Mouse (Mus musculus) midbrain, embryonic 15.5 days (tissue): Measurements from ENCODE around the gene Cinp. TPM values are rescaled to one million over a fixed set of nuclear protein-coding genes. Genes with fewer than 3 reads are reported as not detected.
A peak's percentile ranks its signal among the peaks of the same experiment; 100 is the strongest.
"Not testable (repeated sequence)": the region's sequence is repeated elsewhere in the genome, so short reads cannot be mapped to it uniquely, and the experiment has no call there.

Source experiments
- ATAC-seq: fragments of 200-750 bp; cut with Nextera tagmentation; replicated peaks from 2 replicates; pipeline ENCODE4 v1.8.0; 2017; ENCODE audit warnings: moderate TSS enrichment
- H3K27ac ChIP-seq: fragments of 300-500 bp; sonication (generic); 2 replicates; pipeline ENCODE4 v1.5.1; 2015; ENCODE audit warnings: mild to moderate bottlenecking, inconsistent platforms
- H3K27me3 ChIP-seq: fragments of 300-500 bp; sonication (generic); replicated peaks from 2 replicates; pipeline ENCODE4 v1.6.1; 2015; ENCODE audit warnings: inconsistent platforms
- H3K36me3 ChIP-seq: fragments of 300-500 bp; sonication (generic); replicated peaks from 2 replicates; pipeline ENCODE4 v1.6.1; 2015; ENCODE audit warnings: inconsistent platforms
- H3K4me1 ChIP-seq: fragments of 300-500 bp; sonication (generic); 2 replicates; pipeline ENCODE4 v1.6.1; 2015; ENCODE audit warnings: inconsistent platforms
- H3K4me2 ChIP-seq: fragments of 300-500 bp; sonication (generic); 2 replicates; pipeline ENCODE4 v1.6.1; 2015; ENCODE audit warnings: inconsistent platforms, mild to moderate bottlenecking, moderate library complexity
- H3K4me3 ChIP-seq: fragments of 300-500 bp; sonication (generic); 2 replicates; pipeline ENCODE4 v1.5.1; 2015; ENCODE audit warnings: mild to moderate bottlenecking, inconsistent platforms
- H3K9ac ChIP-seq: fragments of 300-500 bp; sonication (generic); 2 replicates; pipeline ENCODE4 v1.6.1; 2015; ENCODE audit warnings: mild to moderate bottlenecking, inconsistent platforms
- H3K9me3 ChIP-seq: fragments of 300-500 bp; sonication (generic); 2 replicates; pipeline ENCODE4 v1.6.1; 2016; ENCODE audit warnings: inconsistent platforms
- WGBS: fragments of 180-500 bp; shearing (Covaris S2); methylation state at CpG from one replicate; pipeline ENCODE4 v1.1.7; 2015; ENCODE audit warnings: mixed read lengths; 5-methylcytosine and 5-hydroxymethylcytosine counted together
- polyA plus RNA-seq: library from polyadenylated mRNA; unstranded; fragments of >200 nt; fragmentation: Nextera tagmentation; extraction: Ambion mirVana; gene quantifications from 2 replicates; pipeline ENCODE4 v1.2.1, GENCODE M21; 2015

Gene Cinp
- polyA plus RNA-seq, 1 experiment from 2014 or later = 76.3 TPM

DNA sequence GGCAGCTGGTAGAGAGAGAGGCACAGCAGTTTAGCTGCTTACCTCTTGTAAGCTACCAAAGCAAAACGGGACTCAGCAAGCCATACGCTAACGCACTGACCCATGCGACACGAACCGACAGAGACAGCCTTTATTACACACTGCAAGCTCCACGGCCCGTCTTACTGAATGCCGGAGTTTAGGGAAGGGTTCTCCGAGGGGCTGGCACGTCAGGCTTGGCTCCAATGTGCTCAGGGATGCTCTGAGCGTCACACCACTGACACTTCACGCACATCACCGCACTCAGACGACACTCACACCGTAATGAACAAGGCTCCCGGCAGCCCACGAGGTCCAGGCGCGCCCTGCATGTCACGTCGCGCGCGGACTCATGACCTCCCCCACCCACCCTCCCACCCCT, 339 bp downstream of the Cinp start:
- Histone ChIP-seq H3K4me3 (peak overlapping the region; percentile 93), H3K9me3 (no peaks in the 10 kb centered on the region), H3K27me3 (no peaks in the 10 kb centered on the region), H3K9ac (peak overlapping the region; percentile 92), H3K27ac (peak overlapping the region; percentile 95; the same call in 1 of the 2 replicates), H3K36me3 (no peaks in the 10 kb centered on the region; the same call in 1 of the 2 replicates), H3K4me2 (peak overlapping the region; percentile 80), H3K4me1 (peaks cover 21% of the 10 kb centered on the region)
- ATAC-seq = peak; percentile 65; the same call in 1 of the 2 replicates
- WGBS = 0% methylated on average over 25 of the region's 25 CpGs

DNA sequence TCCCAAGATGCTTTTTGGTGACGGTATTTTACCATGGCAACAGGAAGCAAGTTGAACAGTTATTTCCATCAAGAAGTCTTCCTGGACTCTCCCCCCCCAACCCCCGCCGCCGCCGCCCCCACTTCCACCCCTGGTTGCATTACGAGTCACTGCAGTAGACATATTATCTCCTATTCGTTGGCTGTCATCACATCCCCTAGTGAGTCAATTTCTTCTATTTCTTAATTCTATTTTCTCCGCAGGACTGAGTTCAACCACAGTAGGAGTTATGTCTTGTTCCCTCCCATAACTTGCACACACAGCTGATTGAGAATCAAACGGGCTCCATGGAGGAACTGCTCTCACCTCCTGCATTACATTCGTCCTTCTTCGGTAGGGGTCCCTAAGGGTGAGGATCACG, 839 bp downstream of the Cinp start:
- peaks cover 21% of the 10 kb centered on the region for H3K4me1 ChIP-seq

DNA sequence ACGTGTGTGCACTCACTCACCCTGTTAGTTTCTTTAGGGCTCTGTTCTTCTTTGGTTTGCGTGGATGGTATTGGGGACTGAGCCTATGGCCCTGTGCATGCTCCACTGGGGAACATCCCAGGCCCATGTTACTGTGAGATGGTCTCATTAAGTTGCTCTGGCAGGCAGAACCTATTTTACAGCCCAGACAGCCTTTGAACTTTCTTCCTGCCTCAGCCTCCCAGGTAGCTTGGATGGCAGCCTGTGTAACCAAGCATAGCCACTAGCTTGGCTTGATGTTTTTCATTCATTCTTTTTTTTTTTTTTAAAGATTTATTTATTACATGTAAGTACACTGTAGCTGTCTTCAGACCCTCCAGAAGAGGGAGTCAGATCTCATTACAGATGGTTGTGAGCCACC, 3.7 kb downstream of the Cinp start:
- WGBS = 88% methylated on average over 2 of the region's 2 CpGs
- ATAC-seq = no peak

More for the DNA sequence above, 839 bp downstream of the Cinp start:
- H3K36me3 ChIP-seq = peaks cover under 1% of the 10 kb centered on the region; the same call in 1 of the 2 replicates
- no peak overlapping the region for H3K27ac ChIP-seq
- peak overlapping the region; percentile 92 for H3K9ac ChIP-seq
- H3K4me2 ChIP-seq = peak overlapping the region; percentile 80
- H3K27me3 ChIP-seq = no peaks in the 10 kb centered on the region
- peak overlapping the region; percentile 93 for H3K4me3 ChIP-seq
- H3K9me3 ChIP-seq = no peaks in the 10 kb centered on the region
- 43% methylated on average over 12 of the region's 12 CpGs for WGBS
- no peak for ATAC-seq

DNA sequence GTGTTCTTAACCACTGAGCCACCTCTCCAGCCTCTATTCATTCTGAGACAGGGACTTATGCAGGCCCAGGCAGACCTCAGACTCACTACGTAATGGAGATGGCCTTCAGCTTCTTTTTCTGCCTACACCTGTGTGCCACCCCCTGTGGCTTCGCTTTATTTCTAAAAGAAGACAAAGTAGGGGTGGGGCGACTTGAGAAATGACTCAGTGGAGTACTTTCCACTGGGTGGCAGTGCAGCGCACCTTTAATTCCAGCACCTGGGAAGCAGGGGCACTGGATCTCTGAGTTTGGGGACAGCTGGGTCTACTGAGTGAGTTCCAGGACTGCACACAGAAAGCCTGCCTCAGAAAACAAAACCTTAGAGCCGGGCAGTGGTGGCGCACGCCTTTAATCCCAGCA, 6.7 kb downstream of the Cinp start:
- no peaks in the 10 kb centered on the region for H3K27me3 ChIP-seq
- WGBS = 91% methylated on average over 7 of the region's 7 CpGs
- H3K27ac ChIP-seq = no peak overlapping the region
- H3K4me3 ChIP-seq = no peak overlapping the region
- H3K4me1 ChIP-seq = no peaks in the 10 kb centered on the region
- H3K36me3 ChIP-seq = peaks cover 23% of the 10 kb centered on the region
- H3K9ac ChIP-seq = no peak overlapping the region
- ATAC-seq = no peak
- no peak overlapping the region for H3K4me2 ChIP-seq
- H3K9me3 ChIP-seq = no peaks in the 10 kb centered on the region

More for the DNA sequence above, 3.7 kb downstream of the Cinp start:
- H3K4me3 ChIP-seq = no peak overlapping the region
- H3K9me3 ChIP-seq = no peaks in the 10 kb centered on the region
- no peak overlapping the region for H3K4me2 ChIP-seq
- peaks cover 18% of the 10 kb centered on the region for H3K4me1 ChIP-seq
- no peak overlapping the region for H3K9ac ChIP-seq
- no peak overlapping the region for H3K27ac ChIP-seq
- H3K27me3 ChIP-seq = no peaks in the 10 kb centered on the region
- H3K36me3 ChIP-seq = peaks cover 5% of the 10 kb centered on the region

DNA sequence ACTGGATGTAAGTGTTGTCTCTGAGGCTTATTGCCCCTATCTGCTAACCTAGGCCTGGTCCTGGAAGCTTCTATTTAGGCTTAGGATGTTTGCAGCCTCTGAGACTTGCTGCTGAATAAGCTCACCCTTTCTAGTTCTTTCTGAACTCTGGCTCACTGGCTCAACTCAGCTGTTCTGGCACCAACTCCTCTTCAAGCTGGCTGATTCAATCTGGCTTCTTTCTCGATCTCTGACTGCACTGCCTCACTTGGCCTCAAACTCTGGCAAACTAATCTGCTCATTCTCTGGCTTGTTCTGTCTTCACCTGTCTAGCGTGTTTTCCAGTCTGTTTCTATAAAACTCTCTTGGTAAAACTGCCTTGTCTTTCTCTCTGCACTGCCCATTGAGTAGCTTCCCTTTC, 13.6 kb downstream of the Cinp start:
- 88% methylated on average over 2 of the region's 2 CpGs for WGBS
- H3K4me2 ChIP-seq = no peak overlapping the region
- no peaks in the 10 kb centered on the region for H3K4me1 ChIP-seq
- no peak overlapping the region for H3K27ac ChIP-seq
- no peak overlapping the region for H3K9ac ChIP-seq
- peaks cover 40% of the 10 kb centered on the region; the same call in 1 of the 2 replicates for H3K36me3 ChIP-seq
- H3K9me3 ChIP-seq = no peaks in the 10 kb centered on the region
- no peaks in the 10 kb centered on the region for H3K27me3 ChIP-seq
- no peak overlapping the region for H3K4me3 ChIP-seq
- ATAC-seq = no peak

DNA sequence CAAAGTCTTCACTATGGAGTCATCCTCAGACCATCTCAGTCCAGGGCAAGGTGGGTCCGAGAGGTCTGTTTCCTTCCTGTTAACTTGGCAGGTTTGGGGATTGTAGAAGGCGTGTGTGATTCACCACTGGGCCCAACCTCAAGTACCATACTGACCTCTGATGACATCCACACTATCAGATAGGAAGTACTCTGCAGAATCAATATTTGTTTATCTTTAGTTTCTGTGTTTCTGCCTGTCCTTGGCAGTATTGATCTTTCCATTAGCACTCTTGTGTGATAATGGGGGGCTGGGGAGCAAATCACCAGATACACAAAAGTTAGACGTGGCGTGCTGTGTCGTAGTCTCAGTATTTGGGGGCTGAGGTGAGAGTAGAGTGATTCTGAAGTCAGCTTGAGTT, 17.7 kb downstream of the Cinp start:
- no peak for ATAC-seq
- WGBS = 94% methylated on average over 5 of the region's 5 CpGs
- H3K4me1 ChIP-seq = no peaks in the 10 kb centered on the region
- no peaks in the 10 kb centered on the region for H3K9me3 ChIP-seq
- H3K4me2 ChIP-seq = no peak overlapping the region
- H3K27ac ChIP-seq = no peak overlapping the region
- H3K27me3 ChIP-seq = no peaks in the 10 kb centered on the region
- H3K4me3 ChIP-seq = no peak overlapping the region
- peaks cover 25% of the 10 kb centered on the region; the same call in 1 of the 2 replicates for H3K36me3 ChIP-seq
- H3K9ac ChIP-seq = no peak overlapping the region

DNA sequence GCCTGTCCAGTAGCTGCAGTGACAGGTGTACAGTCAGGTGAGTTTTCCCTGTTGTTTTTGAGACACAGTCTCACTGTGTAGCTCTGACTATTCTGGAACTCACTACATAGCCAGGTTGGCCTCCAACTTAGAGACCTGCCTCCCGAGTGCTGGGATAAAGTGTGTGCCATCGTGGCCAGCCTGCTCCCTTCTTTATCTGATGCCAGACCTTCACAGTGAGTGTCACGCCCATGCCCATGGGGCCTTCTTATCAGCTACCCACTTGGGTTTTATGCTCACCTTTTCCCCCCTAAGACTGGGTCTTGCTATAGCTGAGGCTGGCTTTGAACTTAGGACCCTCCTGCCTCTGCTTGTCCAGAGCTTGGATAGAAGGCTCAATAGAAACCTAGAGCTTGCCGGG, 18.8 kb downstream of the Cinp start:
- 92% methylated on average over 4 of the region's 4 CpGs for WGBS
- Histone ChIP-seq H3K36me3 (peaks cover 20% of the 10 kb centered on the region; the same call in 1 of the 2 replicates), H3K4me1 (no peaks in the 10 kb centered on the region), H3K4me3 (no peak overlapping the region), H3K9me3 (no peaks in the 10 kb centered on the region), H3K27ac (no peak overlapping the region), H3K4me2 (no peak overlapping the region), H3K27me3 (no peaks in the 10 kb centered on the region), H3K9ac (no peak overlapping the region)
- ATAC-seq = no peak

DNA sequence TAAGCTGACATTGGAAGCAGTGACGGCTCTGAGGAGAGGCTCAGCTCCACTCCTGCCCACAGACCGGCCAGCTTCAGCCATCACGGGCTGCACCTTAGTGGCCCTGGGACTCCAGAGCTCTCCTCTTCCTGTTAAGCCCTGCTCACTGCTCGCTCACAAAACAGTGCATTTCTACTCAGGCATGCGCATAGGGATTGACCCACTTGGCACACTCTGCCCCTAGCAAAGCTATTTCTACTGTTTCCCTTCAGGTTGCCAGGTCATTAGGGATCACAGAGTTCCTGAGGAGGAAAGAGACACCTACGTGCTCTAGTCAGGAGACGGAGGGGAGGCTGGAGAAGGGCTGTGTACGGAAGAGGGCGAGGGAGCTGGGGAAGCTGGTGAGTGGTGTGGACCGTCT, 23.0 kb downstream of the Cinp start:
- peaks cover 4% of the 10 kb centered on the region; the same call in 1 of the 2 replicates for H3K4me1 ChIP-seq
- no peaks in the 10 kb centered on the region for H3K27me3 ChIP-seq
- no peak for ATAC-seq
- no peaks in the 10 kb centered on the region for H3K9me3 ChIP-seq
- no peak overlapping the region for H3K9ac ChIP-seq
- H3K36me3 ChIP-seq = 0 out of 2 replicates have a peak, but pooled peaks cover 9% of the 10 kb centered on the region
- H3K27ac ChIP-seq = 0 out of 2 replicates have a peak overlapping the region, but pooled peaks have one; percentile 15
- 70% methylated on average over 10 of the region's 10 CpGs for whole genome bisulfite sequencing
- H3K4me3 ChIP-seq = no peak overlapping the region
- no peak overlapping the region for H3K4me2 ChIP-seq

DNA sequence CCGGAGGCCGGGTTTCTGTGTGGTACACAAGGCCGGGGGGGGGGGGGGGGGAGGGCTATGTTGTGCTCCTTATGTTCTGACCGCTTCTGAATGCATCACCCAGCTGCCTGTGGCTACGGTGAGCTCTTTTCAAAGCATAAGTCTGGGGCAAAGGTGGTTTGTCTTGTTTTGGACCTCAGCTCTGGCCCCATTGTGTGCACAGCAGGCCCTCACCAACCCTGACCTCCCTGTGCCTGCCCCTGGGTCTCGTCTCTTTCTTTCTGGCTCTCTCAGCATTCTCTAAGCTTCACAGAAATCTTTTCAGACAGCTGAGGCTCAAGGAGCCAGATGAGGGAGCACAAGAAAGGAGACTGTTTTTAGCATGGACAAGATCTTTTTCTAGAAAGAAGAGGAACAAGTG, 23.4 kb downstream of the Cinp start:
- Histone ChIP-seq H3K9me3 (no peaks in the 10 kb centered on the region), H3K9ac (no peak overlapping the region), H3K27ac (0 out of 2 replicates have a peak overlapping the region, but pooled peaks have one; percentile 15), H3K4me3 (no peak overlapping the region), H3K27me3 (no peaks in the 10 kb centered on the region), H3K36me3 (0 out of 2 replicates have a peak, but pooled peaks cover 9% of the 10 kb centered on the region), H3K4me2 (no peak overlapping the region), H3K4me1 (peaks cover 4% of the 10 kb centered on the region; the same call in 1 of the 2 replicates)
- 34% methylated on average over 6 of the region's 6 CpGs for WGBS
- no peak for ATAC-seq

DNA sequence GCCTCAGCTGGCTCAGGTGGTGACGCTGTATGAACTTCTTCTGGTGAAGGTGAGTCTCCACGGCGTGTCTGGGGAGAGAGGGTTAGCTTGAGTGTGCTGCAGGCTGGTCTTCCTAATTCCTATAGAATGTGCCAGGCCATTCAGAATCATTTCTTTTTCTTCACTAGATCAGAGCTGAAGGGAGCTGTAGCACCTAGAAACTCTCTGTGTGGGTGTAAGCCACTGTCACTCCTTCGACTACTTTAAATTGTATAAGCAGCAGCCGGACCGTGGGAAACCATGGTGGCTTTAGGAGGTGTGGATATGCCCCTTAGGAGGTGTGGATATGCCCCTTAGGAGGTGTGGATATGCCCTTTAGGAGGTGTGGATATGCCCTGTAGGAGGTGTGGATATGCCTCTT, 24.9 kb downstream of the Cinp start:
- Histone ChIP-seq H3K9me3 (no peaks in the 10 kb centered on the region), H3K27me3 (no peaks in the 10 kb centered on the region), H3K4me1 (peaks cover 4% of the 10 kb centered on the region; the same call in 1 of the 2 replicates), H3K27ac (no peak overlapping the region), H3K36me3 (0 out of 2 replicates have a peak, but pooled peaks cover 5% of the 10 kb centered on the region), H3K4me2 (no peak overlapping the region), H3K9ac (no peak overlapping the region), H3K4me3 (no peak overlapping the region)
- WGBS = 92% methylated on average over 6 of the region's 6 CpGs
- no peak for ATAC-seq

DNA sequence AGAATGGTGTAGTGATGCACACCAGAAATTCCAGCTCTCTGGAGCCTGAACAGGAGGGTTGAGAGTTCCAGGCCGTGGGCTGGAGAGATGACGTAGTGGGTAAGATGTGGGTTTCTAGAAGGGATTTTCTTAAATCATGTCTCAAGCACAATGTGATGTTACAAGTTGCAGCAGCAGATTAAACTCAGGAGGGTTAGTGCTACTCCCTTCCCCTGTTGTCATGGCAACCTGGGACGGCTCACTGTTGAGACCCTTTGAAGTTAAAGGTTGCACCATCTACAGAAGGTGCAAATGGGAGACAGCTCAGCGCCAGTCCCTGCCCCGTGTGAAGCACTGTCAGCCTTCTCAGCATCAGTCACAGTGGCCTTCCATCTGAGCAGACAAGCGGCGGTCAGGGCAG, 27.7 kb downstream of the Cinp start:
- Histone ChIP-seq H3K36me3 (no peaks in the 10 kb centered on the region), H3K9me3 (no peaks in the 10 kb centered on the region), H3K4me3 (no peak overlapping the region), H3K9ac (no peak overlapping the region), H3K27ac (peak overlapping the region; percentile 18; the same call in 1 of the 2 replicates), H3K4me1 (peaks cover 4% of the 10 kb centered on the region; the same call in 1 of the 2 replicates), H3K27me3 (no peaks in the 10 kb centered on the region), H3K4me2 (no peak overlapping the region)
- WGBS = 33% methylated on average over 7 of the region's 7 CpGs
- ATAC-seq = 0 out of 2 replicates have a peak, but pooled peaks have one; percentile 50

DNA sequence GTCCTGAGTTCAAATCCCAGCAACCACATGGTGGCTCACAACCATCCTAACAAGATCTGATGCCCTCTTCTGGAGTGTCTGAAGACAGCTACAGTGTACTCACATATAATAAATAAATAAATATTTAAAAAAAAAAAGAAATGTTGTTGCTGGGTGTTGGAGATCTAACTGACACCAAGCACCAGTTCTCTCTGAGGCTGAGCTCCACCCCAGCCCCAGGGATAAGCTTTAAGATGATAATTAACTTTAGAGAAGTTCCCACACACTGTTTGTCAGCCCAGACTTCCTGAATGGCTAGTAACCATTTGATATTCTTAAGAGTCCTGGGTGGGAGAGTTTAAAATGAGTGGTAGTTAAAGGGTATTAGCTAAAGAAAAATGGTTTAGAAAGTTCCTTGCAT, 28.7 kb downstream of the Cinp start:
- H3K9me3 ChIP-seq = no peaks in the 10 kb centered on the region
- peaks cover 4% of the 10 kb centered on the region; the same call in 1 of the 2 replicates for H3K4me1 ChIP-seq
- H3K9ac ChIP-seq = no peak overlapping the region
- H3K4me2 ChIP-seq = no peak overlapping the region
- H3K27ac ChIP-seq = no peak overlapping the region
- no peak for ATAC-seq
- no peaks in the 10 kb centered on the region for H3K27me3 ChIP-seq
- H3K36me3 ChIP-seq = no peaks in the 10 kb centered on the region
- no peak overlapping the region for H3K4me3 ChIP-seq

DNA sequence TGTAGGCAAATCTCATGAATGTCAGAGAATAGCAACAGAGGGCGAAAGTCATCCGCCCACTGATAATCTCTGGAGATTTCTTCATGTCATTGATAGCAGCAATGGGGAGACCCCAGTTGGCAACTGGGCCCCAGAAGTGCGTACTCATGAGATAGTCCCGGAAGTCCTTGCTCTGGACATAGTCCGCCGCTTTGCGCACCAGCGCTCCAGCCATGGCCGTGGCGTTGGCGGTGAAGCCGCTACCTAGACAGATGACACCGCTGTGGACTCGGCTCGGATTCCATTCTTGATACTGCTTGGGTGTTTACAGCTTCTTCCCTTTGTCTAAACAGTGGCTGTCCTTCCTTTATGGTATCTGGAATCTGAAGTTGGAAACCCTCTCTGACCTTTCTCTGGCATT, 30.3 kb downstream of the Cinp start:
- WGBS = 94% methylated on average over 15 of the region's 15 CpGs

More for the DNA sequence above, 30.3 kb downstream of the Cinp start:
- H3K4me1 ChIP-seq, H3K9me3 ChIP-seq, H3K4me3 ChIP-seq, H3K36me3 ChIP-seq, H3K27ac ChIP-seq, H3K27me3 ChIP-seq, H3K9ac ChIP-seq, H3K4me2 ChIP-seq, ATAC-seq: not testable (repeated sequence)
